Mouse (Mus musculus) left cerebral cortex, postnatal 10 days (tissue): ENCODE results near the gene Brd9. TPM values are rescaled to one million over a fixed set of nuclear protein-coding genes. Genes with fewer than 3 reads are reported as not detected.
A peak's percentile ranks its signal among the peaks of the same experiment; 100 is the strongest.
"Not testable (repeated sequence)": the region's sequence is repeated elsewhere in the genome, so short reads cannot be mapped to it uniquely, and the experiment has no call there.

Experiments
- DNase-seq, 2 experiments: peaks; one replicate each; pipeline ENCODE4 v3.0.0; 2021 to 2022; ENCODE audit warnings: low spot score in 2 of 2, mixed read lengths in 1 of 2; ENCODE audit errors: extremely low spot score in 1 of 2
- intact Hi-C: fragments of 180-260 bp; cut with DNase I; formaldehyde crosslinking; loops from one replicate; pipeline ENCODE4 v1.15.1; 2025
- microRNA-seq: library from miRNA; unstranded; fragments of <30 nt; microRNA quantifications from one replicate; pipeline ENCODE4 v1.2.0, GENCODE M21; 2022
- total RNA-seq, 2 experiments: library from RNA; stranded (reverse); gene quantifications; 2 replicates each; pipeline ENCODE4 v1.2.3; 2021

Brd9 gene
- total RNA-seq, 2 experiments from 2014 or later: 84.8 to 92.0 TPM

- DNase-seq: no peak
- intact Hi-C loops: loop anchor here (5.0 to 10.0 kb wide), 2 partner anchors 190 to 328 kb away; no protein-coding TSS in a partner anchor
Observed at GRCm38 (mm10) chr13:73974523-73974922, 36.9 kb downstream of the Brd9 start.

- DNase-seq: no peak
- intact Hi-C loops: loop anchor here (10.0 kb wide), 1 partner anchor 188 kb away; no protein-coding TSS in a partner anchor
Observed at GRCm38 (mm10) chr13:73976935-73977334, 39.3 kb downstream of the Brd9 start.

- intact Hi-C loops: no loop called here
- DNase-seq: no peak
Observed at GRCm38 (mm10) chr13:73990325-73990724, 52.7 kb downstream of the Brd9 start.

- intact Hi-C loops: no loop called here
- DNase-seq: no peak
Observed at GRCm38 (mm10) chr13:73990761-73991160, 53.1 kb downstream of the Brd9 start.

- intact Hi-C loops: no loop called here
- DNase-seq: no peak
Observed at GRCm38 (mm10) chr13:73991267-73991666, 53.7 kb downstream of the Brd9 start.

GRCm38 (mm10) chr13:73996456-73996855, 58.8 kb downstream of the Brd9 start:
- no peak for DNase-seq
- intact Hi-C loops: no loop called here

- intact Hi-C loops: no loop called here
- no peak for DNase-seq
Observed at GRCm38 (mm10) chr13:74000519-74000918, 62.9 kb downstream of the Brd9 start.

GRCm38 (mm10) chr13:74000961-74001360, 63.4 kb downstream of the Brd9 start:
- no peak for DNase-seq
- intact Hi-C loops: no loop called here

GRCm38 (mm10) chr13:74001492-74001891, 63.9 kb downstream of the Brd9 start:
- intact Hi-C loops: no loop called here

GRCm38 (mm10) chr13:74006881-74007280, 69.3 kb downstream of the Brd9 start:
- DNase-seq, intact Hi-C loops: not testable (repeated sequence)

More at GRCm38 (mm10) chr13:74001492-74001891, 63.9 kb downstream of the Brd9 start:
- no peak for DNase-seq

GRCm38 (mm10) chr13:74008216-74008615, 70.6 kb downstream of the Brd9 start:
- intact Hi-C loops, DNase-seq: not testable (repeated sequence)

GRCm38 (mm10) chr13:74008948-74009718, 71.5 kb downstream of the Brd9 start, which contains the start of gene Tppp:
TSS of gene Tppp (plus strand) at chr13:74009407.
- intact Hi-C loops: no loop called here
- DNase-seq: peak; percentile 88 to 95

GRCm38 (mm10) chr13:74009791-74010614, 72.4 kb downstream of the Brd9 start:
- DNase-seq: peak; percentile 84 to 90
- intact Hi-C loops: no loop called here

Small RNA genes within 50 kb of the gene (microRNA-seq; reads per million reads assigned to microRNA genes)
- gene Gm25197: not detected

Other genes starting within 250 kb of the Brd9 start
- gene Slc6a19, start 232.9 kb upstream of the Brd9 start, total RNA-seq: not detected
- 1 to 10 TPM; 6.0 to 7.3 TPM for gene Slc12a7, start 204.7 kb upstream of the Brd9 start, total RNA-seq
- 1 to 10 TPM; 6.5 to 6.6 TPM for gene Nkd2, start 90.2 kb upstream of the Brd9 start, total RNA-seq
- gene Trip13, start within 50 bp of the Brd9 start, total RNA-seq: 1 to 10 TPM; 1.6 to 2.0 TPM
- not detected for gene Zdhhc11, start 26.0 kb downstream of the Brd9 start, total RNA-seq
- 100 to 1,000 TPM; 123 to 126 TPM for gene Tppp, start 71.6 kb downstream of the Brd9 start, total RNA-seq
- 1 to 10 TPM; 1.7 to 2.3 TPM for gene Cep72, start 124.5 kb downstream of the Brd9 start, total RNA-seq
- gene Slc9a3, start 183.6 kb downstream of the Brd9 start, total RNA-seq: 1 to 10 TPM in 1 of 2 experiments, under 1 TPM in 1; 0.73 to 1.2 TPM